Mouse (Mus musculus): Measurements from ENCODE around the gene Lcp2. TPM values are rescaled to one million over a fixed set of nuclear protein-coding genes. Genes with fewer than 3 reads are reported as not detected.

The Lcp2 gene
- total and polyA plus RNA-seq, 3 experiments, result 19.4 to 24.0 (median 20.1) TPM

- Histone ChIP-seq H3K27me3 (replicated peaks) (no peaks in the 10 kb centered on the region), H3K27ac (ENCODE audit: insufficient read depth, low read depth) (no peak overlapping the region), H3K79me2 (replicated peaks; ENCODE audit: control insufficient read depth, extremely low read depth, insufficient read depth, poor library complexity, severe bottlenecking) (no peaks in the 10 kb centered on the region), H3K4me1 (ENCODE audit: control insufficient read depth in 1 of 2, insufficient read depth in 2 of 2) (peaks cover 0 to 12% of the 10 kb centered on the region in 2 experiments; a peak in 2 of 4 replicates), H3K36me3 (replicated peaks in 1 of 2; ENCODE audit: control insufficient read depth in 1 of 2, insufficient read depth in 1 of 2, low read length in 1 of 2) (no peaks in the 10 kb centered on the region), H3K4me2 (ENCODE audit: insufficient read depth, low read depth, poor library complexity, severe bottlenecking) (no peak overlapping the region), H3K4me3 (replicated peaks in 1 of 3; ENCODE audit: low read depth in 2 of 3, low read length in 2 of 3, poor library complexity in 1 of 3) (no peak overlapping the region), H3K9ac (ENCODE audit: insufficient read depth, low read depth) (no peak overlapping the region), H3K9me3 (replicated peaks; ENCODE audit: low read length) (no peaks in the 10 kb centered on the region)
- peak; percentile 14 for DNase-seq (ENCODE audit: extremely low read depth)
- dilution Hi-C loops (cut with MboI; ENCODE audit: extremely low pct_ligation_motif_present, extremely low pct_unique_long_range_greater_than_20kb, low sequenced_read_pairs), result no loop called here
- in situ Hi-C loops (cut with MboI; ENCODE audit: low pct_ligation_motif_present, low pct_unique_long_range_greater_than_20kb, low sequenced_read_pairs), result no loop called here
- no peak for TF ChIP-seq USF2 (conservative IDR thresholded peaks at IDR 0.05; ENCODE audit: low read depth, low read length)
- no peak for TF ChIP-seq ZMIZ1 (IDR thresholded peaks at IDR 0.05; ENCODE audit: low read depth, low read length)
- TF ChIP-seq JUND (conservative IDR thresholded peaks at IDR 0.05; ENCODE audit: low read depth, low read length), result no peak
- TF ChIP-seq ETS1 (conservative IDR thresholded peaks at IDR 0.05; ENCODE audit: low read depth, low read length), result no peak
- TF ChIP-seq TCF12 (IDR thresholded peaks at IDR 0.05; ENCODE audit: low read depth, low read length), result no peak
- no peak for TF ChIP-seq MAX (IDR thresholded peaks at IDR 0.05; ENCODE audit: low read length)
- TF ChIP-seq KAT2A (IDR thresholded peaks at IDR 0.05; ENCODE audit: insufficient replicate concordance, low read length), result no peak
- no peak for TF ChIP-seq CHD2 (IDR thresholded peaks at IDR 0.05; ENCODE audit: low read length)
- no peak for TF ChIP-seq PAX5 (IDR thresholded peaks at IDR 0.05; ENCODE audit: low read length)
- TF ChIP-seq ZC3H11A (IDR thresholded peaks at IDR 0.05; ENCODE audit: low read depth, low read length), result no peak
- no peak for TF ChIP-seq E2F4 (IDR thresholded peaks at IDR 0.05; ENCODE audit: insufficient replicate concordance, low read depth, low read length)
- TF ChIP-seq ELF1 (IDR thresholded peaks at IDR 0.05; ENCODE audit: low read depth, low read length), result no peak
- no peak for TF ChIP-seq USF1 (IDR thresholded peaks at IDR 0.05; ENCODE audit: low read depth, low read length)
- no peak for TF ChIP-seq ZKSCAN1 (IDR thresholded peaks at IDR 0.05; ENCODE audit: borderline replicate concordance, low read depth, low read length)
- no peak for TF ChIP-seq TBP (conservative IDR thresholded peaks at IDR 0.05; ENCODE audit: low read depth, low read length)
- no peak for TF ChIP-seq MXI1 (IDR thresholded peaks at IDR 0.05; ENCODE audit: low read depth, low read length)
- TF ChIP-seq BHLHE40 (IDR thresholded peaks at IDR 0.05; ENCODE audit: low read depth, low read length), result no peak
- TF ChIP-seq POLR2AphosphoS2 (IDR thresholded peaks at IDR 0.05; ENCODE audit: low read depth, low read length), result no peak
- TF ChIP-seq EP300 (IDR thresholded peaks at IDR 0.05; ENCODE audit: low read length), result no peak
- TF ChIP-seq JUN (IDR thresholded peaks at IDR 0.05; ENCODE audit: insufficient read depth, low read depth, low read length), result no peak
Measured at GRCm38 (mm10) chr11:34112781-34113380, 66.2 kb downstream of the Lcp2 start.

DNA sequence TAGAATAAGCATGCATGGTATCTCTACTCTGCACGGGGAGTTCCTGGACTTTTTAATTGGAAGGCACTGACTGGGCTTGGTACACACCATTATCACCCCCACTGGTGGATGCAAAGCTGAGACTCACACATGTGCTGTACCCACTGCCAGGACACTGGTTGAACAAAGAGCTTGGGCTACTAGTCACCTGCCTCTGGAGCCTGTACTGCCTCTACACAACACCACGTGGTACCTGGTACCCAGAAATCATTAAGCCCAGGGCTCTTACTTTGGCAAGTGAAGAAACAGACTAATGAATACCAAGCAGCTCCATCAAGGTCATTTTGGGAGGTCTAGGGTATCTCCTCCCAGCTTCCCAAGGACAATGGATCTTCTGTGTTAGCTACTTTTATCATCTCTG is 67.0 kb downstream of the Lcp2 start:
- H3K9me3 ChIP-seq (replicated peaks; ENCODE audit: low read length), result no peaks in the 10 kb centered on the region
- no peaks in the 10 kb centered on the region for H3K27me3 ChIP-seq (replicated peaks)
- H3K4me3 ChIP-seq (replicated peaks in 1 of 3; ENCODE audit: low read depth in 2 of 3, low read length in 2 of 3, poor library complexity in 1 of 3), result no peak overlapping the region
- H3K79me2 ChIP-seq (replicated peaks; ENCODE audit: control insufficient read depth, extremely low read depth, insufficient read depth, poor library complexity, severe bottlenecking), result no peaks in the 10 kb centered on the region
- TF ChIP-seq CHD1 (IDR thresholded peaks at IDR 0.05; ENCODE audit: low read depth, low read length) (no peak), NELFE (IDR thresholded peaks at IDR 0.05; ENCODE audit: low read depth, low read length) (no peak), EP300 (IDR thresholded peaks at IDR 0.05; ENCODE audit: low read length) (no peak), ZC3H11A (IDR thresholded peaks at IDR 0.05; ENCODE audit: low read depth, low read length) (no peak), BHLHE40 (IDR thresholded peaks at IDR 0.05; ENCODE audit: low read depth, low read length) (no peak), TBP (conservative IDR thresholded peaks at IDR 0.05; ENCODE audit: low read depth, low read length) (no peak), POLR2AphosphoS2 (IDR thresholded peaks at IDR 0.05; ENCODE audit: low read depth, low read length) (no peak), IRF4 (IDR thresholded peaks at IDR 0.05; ENCODE audit: low read depth, low read length) (no peak), CHD2 (IDR thresholded peaks at IDR 0.05; ENCODE audit: low read length) (no peak)
- no peak overlapping the region for H3K27ac ChIP-seq (ENCODE audit: insufficient read depth, low read depth)
- no peak overlapping the region for H3K9ac ChIP-seq (ENCODE audit: insufficient read depth, low read depth)
- H3K4me1 ChIP-seq (ENCODE audit: control insufficient read depth in 1 of 2, insufficient read depth in 2 of 2), result peaks cover 0 to 12% of the 10 kb centered on the region in 2 experiments; a peak in 2 of 4 replicates
- no peak overlapping the region for H3K4me2 ChIP-seq (ENCODE audit: insufficient read depth, low read depth, poor library complexity, severe bottlenecking)
- no peaks in the 10 kb centered on the region for H3K36me3 ChIP-seq (replicated peaks in 1 of 2; ENCODE audit: control insufficient read depth in 1 of 2, insufficient read depth in 1 of 2, low read length in 1 of 2)
- dilution Hi-C loops (cut with MboI; ENCODE audit: extremely low pct_ligation_motif_present, extremely low pct_unique_long_range_greater_than_20kb, low sequenced_read_pairs), result no loop called here
- DNase-seq (ENCODE audit: extremely low read depth), result no peak
- in situ Hi-C loops (cut with MboI; ENCODE audit: low pct_ligation_motif_present, low pct_unique_long_range_greater_than_20kb, low sequenced_read_pairs), result no loop called here
